Comparison of ENCODE assay signal across 8 mouse cellular contexts in the genomic region with DNA sequence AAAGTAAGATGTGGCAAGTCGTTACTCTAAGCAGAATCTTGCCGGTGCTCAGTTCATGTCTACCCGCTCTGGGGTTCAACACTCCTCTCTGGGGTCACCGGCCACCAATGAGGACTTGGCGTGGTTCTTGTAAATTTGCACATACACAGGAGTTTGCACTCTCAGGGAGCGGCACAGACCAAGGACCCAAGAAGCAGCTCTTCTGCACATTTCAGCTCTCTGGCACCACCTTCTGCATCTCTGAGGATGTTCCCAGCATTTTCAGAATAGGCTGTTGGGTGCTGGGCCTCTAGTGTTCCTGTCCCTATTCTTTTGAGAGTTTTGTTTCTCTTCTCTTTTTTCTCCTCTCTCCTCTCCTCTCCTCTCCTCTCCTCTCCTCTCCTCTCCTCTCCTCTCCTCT. TPM values are rescaled to one million over a fixed set of nuclear protein-coding genes. Genes with fewer than 3 reads are reported as not detected.
DNase-seq lines count a peak whose midpoint lies in the region; ATAC-seq and TF ChIP-seq lines count a peak whose summit lies in the region.

No protein-coding gene starts in this region.

- H3K27me3 ChIP-seq in liver, embryonic 12.5 days (replicated peaks): peaks cover 42% of the 10 kb centered on the region
- no peaks in the 10 kb centered on the region for H3K27me3 ChIP-seq in forebrain, postnatal 0 days (ENCODE audit: insufficient read depth, low read length)
- H3K27me3 ChIP-seq in kidney, postnatal 0 days (ENCODE audit: insufficient read depth, low read length): no peaks in the 10 kb centered on the region
- no peaks in the 10 kb centered on the region for H3K27me3 ChIP-seq in lung, embryonic 14.5 days (ENCODE audit: insufficient read depth, low read length)

- no peaks in the 10 kb centered on the region for H3K36me3 ChIP-seq in liver, embryonic 12.5 days
- no peaks in the 10 kb centered on the region for H3K36me3 ChIP-seq in forebrain, postnatal 0 days (ENCODE audit: insufficient read depth)
- H3K36me3 ChIP-seq in kidney, postnatal 0 days (ENCODE audit: insufficient read depth, low read length): no peaks in the 10 kb centered on the region
- H3K36me3 ChIP-seq in lung, embryonic 14.5 days (ENCODE audit: insufficient read depth): no peaks in the 10 kb centered on the region

- ATAC-seq in liver, embryonic 12.5 days: no peak
- peak; percentile 85 for ATAC-seq in forebrain, postnatal 0 days
- ATAC-seq in kidney, postnatal 0 days (replicated peaks; ENCODE audit: low FRiP score, low read depth): peak; percentile 76
- no peak for ATAC-seq in lung, embryonic 14.5 days (ENCODE audit: insufficient read depth)

- WGBS in liver, embryonic 12.5 days (ENCODE audit: insufficient replicate concordance): 17% methylated on average over 6 of the region's 6 CpGs
- 25% methylated on average over 6 of the region's 6 CpGs for WGBS in forebrain, postnatal 0 days
- 10% methylated on average over 6 of the region's 6 CpGs for WGBS in kidney, postnatal 0 days
- 15% methylated on average over 6 of the region's 6 CpGs for WGBS in lung, embryonic 14.5 days

- no peak overlapping the region for H3K9ac ChIP-seq in liver, embryonic 12.5 days
- H3K9ac ChIP-seq in forebrain, postnatal 0 days: no peak overlapping the region
- no peak overlapping the region for H3K9ac ChIP-seq in kidney, postnatal 0 days (ENCODE audit: low read depth, low read length)
- no peak overlapping the region for H3K9ac ChIP-seq in lung, embryonic 14.5 days

- no peak overlapping the region for H3K27ac ChIP-seq in liver, embryonic 12.5 days
- H3K27ac ChIP-seq in forebrain, postnatal 0 days (ENCODE audit: low read depth, low read length): no peak overlapping the region
- H3K27ac ChIP-seq in kidney, postnatal 0 days: no peak overlapping the region
- no peak overlapping the region for H3K27ac ChIP-seq in lung, embryonic 14.5 days (ENCODE audit: low read depth)

- no peak overlapping the region for H3K4me2 ChIP-seq in liver, embryonic 12.5 days
- H3K4me2 ChIP-seq in forebrain, postnatal 0 days (ENCODE audit: low read depth): no peak overlapping the region
- no peak overlapping the region for H3K4me2 ChIP-seq in kidney, postnatal 0 days (ENCODE audit: low read length)
- no peak overlapping the region for H3K4me2 ChIP-seq in lung, embryonic 14.5 days

- no peak overlapping the region for H3K4me3 ChIP-seq in liver, embryonic 12.5 days
- H3K4me3 ChIP-seq in forebrain, postnatal 0 days (ENCODE audit: low read depth, low read length): no peak overlapping the region
- H3K4me3 ChIP-seq in kidney, postnatal 0 days (replicated peaks; ENCODE audit: low read depth, low read length): no peak overlapping the region
- H3K4me3 ChIP-seq in lung, embryonic 14.5 days (ENCODE audit: low read depth, low read length): no peak overlapping the region

- DNase-seq in liver: peak; percentile 9
- peak; percentile 65 for DNase-seq in adrenal gland, postnatal 14 days
- peak; percentile 72 for DNase-seq in forebrain, postnatal 0 days
- DNase-seq in kidney, postnatal 0 days (ENCODE audit: low spot score): peak; percentile 89
- peak; percentile 75 for DNase-seq in lung, embryonic 14.5 days
- peak; percentile 11 for DNase-seq in skeletal muscle tissue, adult 2 months (ENCODE audit: low read depth, low spot score)
- no peak for DNase-seq in natural killer cell, adult 2 months (ENCODE audit: low spot score in 2 of 2)

- peak; percentile 76 for TF ChIP-seq CTCF in forebrain, postnatal 0 days (IDR thresholded peaks at IDR 0.05; ENCODE audit: low read depth)
- TF ChIP-seq CTCF in kidney, postnatal 0 days (IDR thresholded peaks at IDR 0.05; ENCODE audit: low read depth): peak; percentile 82
- peak; percentile 71 for TF ChIP-seq CTCF in lung, embryonic 14.5 days (IDR thresholded peaks at IDR 0.05; ENCODE audit: low read depth)

- no peaks in the 10 kb centered on the region for H3K4me1 ChIP-seq in liver, embryonic 12.5 days
- H3K4me1 ChIP-seq in forebrain, postnatal 0 days (ENCODE audit: insufficient read depth): no peaks in the 10 kb centered on the region
- no peaks in the 10 kb centered on the region; the same call in 1 of the 2 replicates for H3K4me1 ChIP-seq in kidney, postnatal 0 days (replicated peaks; ENCODE audit: insufficient read depth, low read length)
- H3K4me1 ChIP-seq in lung, embryonic 14.5 days (ENCODE audit: insufficient read depth): no peaks in the 10 kb centered on the region

- H3K9me3 ChIP-seq in liver, embryonic 12.5 days (replicated peaks): no peaks in the 10 kb centered on the region
- no peaks in the 10 kb centered on the region for H3K9me3 ChIP-seq in forebrain, postnatal 0 days (ENCODE audit: low read length)
- H3K9me3 ChIP-seq in kidney, postnatal 0 days (replicated peaks; ENCODE audit: low read length): no peaks in the 10 kb centered on the region
- H3K9me3 ChIP-seq in lung, embryonic 14.5 days (ENCODE audit: low read depth, low read length): no peaks in the 10 kb centered on the region

RNA-seq across cellular contexts. Expression of gene B4galnt3, which starts 6.8 kb away (rescaled TPM):
- 0.23 and 0.25 TPM in 2 replicates for polyA plus RNA-seq in liver, embryonic 12.5 days (2016; fragmentation: Nextera tagmentation; extraction: Ambion mirVana)
- 5.4 and 5.6 TPM in 2 replicates for total RNA-seq in adrenal gland, postnatal 14 days (2021)
- 0.69 and 1.2 TPM in 2 replicates for total RNA-seq in forebrain, postnatal 0 days (2014; rRNA removed)
- 0.05 and 0.16 TPM in 2 replicates for polyA plus RNA-seq in forebrain, postnatal 0 days (2015; fragmentation: Nextera tagmentation; extraction: Ambion mirVana)
- polyA plus RNA-seq in kidney, postnatal 0 days (2015; fragmentation: Nextera tagmentation; extraction: Ambion mirVana): 2.1 and 2.5 TPM in 2 replicates
- 0.08 and 0.09 TPM in 2 replicates for polyA plus RNA-seq in lung, embryonic 14.5 days (2014; fragmentation: Nextera tagmentation; extraction: Ambion mirVana)

RNA-seq across cellular contexts. Expression of gene D330020A13Rik, which starts 7.0 kb away (rescaled TPM):
- not detected in 2 replicates for polyA plus RNA-seq in liver, embryonic 12.5 days (2016; fragmentation: Nextera tagmentation; extraction: Ambion mirVana)
- total RNA-seq in adrenal gland, postnatal 14 days (2021): not detected in 2 replicates
- not detected in 2 replicates for total RNA-seq in forebrain, postnatal 0 days (2014; rRNA removed)
- polyA plus RNA-seq in forebrain, postnatal 0 days (2015; fragmentation: Nextera tagmentation; extraction: Ambion mirVana): 0.18 TPM in 1 of 2 replicates, not detected in the other
- 0.32 and 1.1 TPM in 2 replicates for polyA plus RNA-seq in kidney, postnatal 0 days (2015; fragmentation: Nextera tagmentation; extraction: Ambion mirVana)
- not detected in 2 replicates for polyA plus RNA-seq in lung, embryonic 14.5 days (2014; fragmentation: Nextera tagmentation; extraction: Ambion mirVana)

Comparison
In these comparisons a context has a peak if more than half of its experiments do, and no peak if none do; other contexts are left out.
1. DNase-seq: peak in liver (single experiment), adrenal gland, postnatal 14 days (single experiment), forebrain, postnatal 0 days (single experiment), kidney, postnatal 0 days (single experiment), lung, embryonic 14.5 days (single experiment) and skeletal muscle tissue, adult 2 months (single experiment); none in natural killer cell, adult 2 months (0 of 2).
2. ATAC-seq: peak in forebrain, postnatal 0 days (single experiment) and kidney, postnatal 0 days (single experiment); none in liver, embryonic 12.5 days (single experiment) and lung, embryonic 14.5 days (single experiment).
3. Peak in every context shown above with its lines, with median percentiles within 50 percentile points of each other: CTCF ChIP-seq.